Comparison of ENCODE assay signal across 29 mouse cellular contexts in genomic region chr1:169868636-169869035, GRCm38 (mm10). TPM values are rescaled to one million over a fixed set of nuclear protein-coding genes. Genes with fewer than 3 reads are reported as not detected.
DNase-seq lines count a peak whose midpoint lies in the region.
"Had no signal": no experiment of that assay in that cellular context is flagged by ENCODE, and none has a peak within 500 bp of the region (broad histone marks: within the 10 kb centered on the region; RNA-seq: fewer than 3 reads in every experiment).

No protein-coding gene starts in this region.

- no peaks in the 10 kb centered on the region for H3K27me3 ChIP-seq in heart, embryonic 10.5 days (ENCODE audit: insufficient read depth, poor library complexity, severe bottlenecking)
- H3K27me3 ChIP-seq: embryonic facial prominence, embryonic 13.5 days; forebrain, embryonic 12.5 days; heart, embryonic 12.5 days; intestine, embryonic 15.5 days; limb, embryonic 13.5 days; liver, embryonic 12.5 days; neural tube, embryonic 15.5 days; stomach, embryonic 15.5 days had no signal

- no peak overlapping the region for H3K4me3 ChIP-seq in heart, embryonic 10.5 days
- H3K4me3 ChIP-seq: embryonic facial prominence, embryonic 13.5 days; erythroblast, embryonic 14.5 days; forebrain, embryonic 12.5 days; heart, embryonic 12.5 days; hindbrain, embryonic 10.5 days; intestine, embryonic 15.5 days; layer of hippocampus, adult 2 months; limb, embryonic 13.5 days; liver, embryonic 12.5 days; neural tube, embryonic 15.5 days; stomach, embryonic 15.5 days had no signal

- DNase-seq in frontal cortex, postnatal 36 days (ENCODE audit: low spot score in 2 of 2), result peak; percentile 34 to 68
- no peak for DNase-seq in frontal cortex, postnatal 14 days (ENCODE audit: low spot score in 2 of 2)
- peak; percentile 11 for DNase-seq in NIH3T3 (ENCODE audit: low read depth)
- DNase-seq in left cerebral cortex, adult 18-20 months (ENCODE audit: low spot score in 2 of 2), result peak; percentile 18 to 25
- DNase-seq in right cerebral cortex, postnatal 10 days (ENCODE audit: low spot score in 2 of 2), result peak; percentile 26 to 39
- no peak for DNase-seq in heart, embryonic 10.5 days (ENCODE audit: low spot score)
- no peak for DNase-seq in thymus, postnatal 0 days (ENCODE audit: low spot score)
- DNase-seq: adrenal gland, adult 2 months; cerebellum, adult 18-20 months; cerebellum, postnatal 14 days; embryo, embryonic 11 days; heart, postnatal 10 days; kidney, adult 8-10 months; kidney, postnatal 10 days; lung, adult 18-20 months; lung, postnatal 10 days had no signal

- 84% methylated on average over 3 of the region's 3 CpGs for WGBS in heart, embryonic 10.5 days

- no peak overlapping the region for H3K27ac ChIP-seq in heart, embryonic 10.5 days
- H3K27ac ChIP-seq: embryonic facial prominence, embryonic 13.5 days; forebrain, embryonic 12.5 days; hindbrain, embryonic 10.5 days; intestine, embryonic 15.5 days; layer of hippocampus, adult 2 months; limb, embryonic 13.5 days; liver, embryonic 12.5 days; neural tube, embryonic 15.5 days; stomach, embryonic 15.5 days had no signal

- no peaks in the 10 kb centered on the region for H3K36me3 ChIP-seq in heart, embryonic 10.5 days
- H3K36me3 ChIP-seq: embryonic facial prominence, embryonic 13.5 days; forebrain, embryonic 12.5 days; heart, embryonic 12.5 days; hindbrain, embryonic 10.5 days; intestine, embryonic 15.5 days; limb, embryonic 13.5 days; liver, embryonic 12.5 days; neural tube, embryonic 15.5 days; stomach, embryonic 15.5 days had no signal

- no peaks in the 10 kb centered on the region for H3K4me1 ChIP-seq in heart, embryonic 10.5 days
- H3K4me1 ChIP-seq: forebrain, embryonic 12.5 days; heart, embryonic 12.5 days; intestine, embryonic 15.5 days; limb, embryonic 13.5 days; liver, embryonic 12.5 days; neural tube, embryonic 15.5 days; stomach, embryonic 15.5 days had no signal

- H3K9me3 ChIP-seq in heart, embryonic 10.5 days, result no peaks in the 10 kb centered on the region
- H3K9me3 ChIP-seq: embryonic facial prominence, embryonic 13.5 days; forebrain, embryonic 12.5 days; heart, embryonic 12.5 days; hindbrain, embryonic 10.5 days; intestine, embryonic 15.5 days; limb, embryonic 13.5 days; liver, embryonic 12.5 days; neural tube, embryonic 15.5 days; stomach, embryonic 15.5 days had no signal

RNA-seq across cellular contexts. Expression of gene Ccdc190, which starts 59.8 kb away (rescaled TPM):
- 10 to 100 TPM; 16.8 to 20.0 TPM for total RNA-seq in left cerebral cortex, adult 18-20 months (2021)
- not detected in 2 replicates for polyA plus RNA-seq in heart, embryonic 10.5 days (2016; fragmentation: Nextera tagmentation; extraction: Ambion mirVana)
- polyA plus RNA-seq in thymus, postnatal 0 days (2015; fragmentation: Nextera tagmentation; extraction: Ambion mirVana), result 0.30 and 0.33 TPM in 2 replicates
- total RNA-seq: granulocyte monocyte progenitor cell, adult 5-6 weeks; megakaryocyte progenitor cell, adult 5-6 weeks had no signal
- polyA plus RNA-seq: adrenal gland, adult 2 months; embryonic facial prominence, embryonic 13.5 days; erythroblast, embryonic 14.5 days; heart, embryonic 12.5 days; hindbrain, embryonic 10.5 days; intestine, embryonic 15.5 days; liver, embryonic 12.5 days had no signal

Comparison
In these comparisons a context has a peak if more than half of its experiments do, and no peak if none do; other contexts are left out.
1. DNase-seq: peak in frontal cortex, postnatal 36 days (2 of 2), NIH3T3 (single experiment), left cerebral cortex, adult 18-20 months (2 of 2) and right cerebral cortex, postnatal 10 days (2 of 2); none in frontal cortex, postnatal 14 days (0 of 2), heart, embryonic 10.5 days (single experiment) and thymus, postnatal 0 days (single experiment).